Mouse (Mus musculus): ENCODE results near the gene Ccdc78.

Ccdc78 gene

GRCm38 (mm10) chr17:25817662-25818061 lies 31.3 kb downstream of the Ccdc78 start:
- no peak for DNase-seq

DNA sequence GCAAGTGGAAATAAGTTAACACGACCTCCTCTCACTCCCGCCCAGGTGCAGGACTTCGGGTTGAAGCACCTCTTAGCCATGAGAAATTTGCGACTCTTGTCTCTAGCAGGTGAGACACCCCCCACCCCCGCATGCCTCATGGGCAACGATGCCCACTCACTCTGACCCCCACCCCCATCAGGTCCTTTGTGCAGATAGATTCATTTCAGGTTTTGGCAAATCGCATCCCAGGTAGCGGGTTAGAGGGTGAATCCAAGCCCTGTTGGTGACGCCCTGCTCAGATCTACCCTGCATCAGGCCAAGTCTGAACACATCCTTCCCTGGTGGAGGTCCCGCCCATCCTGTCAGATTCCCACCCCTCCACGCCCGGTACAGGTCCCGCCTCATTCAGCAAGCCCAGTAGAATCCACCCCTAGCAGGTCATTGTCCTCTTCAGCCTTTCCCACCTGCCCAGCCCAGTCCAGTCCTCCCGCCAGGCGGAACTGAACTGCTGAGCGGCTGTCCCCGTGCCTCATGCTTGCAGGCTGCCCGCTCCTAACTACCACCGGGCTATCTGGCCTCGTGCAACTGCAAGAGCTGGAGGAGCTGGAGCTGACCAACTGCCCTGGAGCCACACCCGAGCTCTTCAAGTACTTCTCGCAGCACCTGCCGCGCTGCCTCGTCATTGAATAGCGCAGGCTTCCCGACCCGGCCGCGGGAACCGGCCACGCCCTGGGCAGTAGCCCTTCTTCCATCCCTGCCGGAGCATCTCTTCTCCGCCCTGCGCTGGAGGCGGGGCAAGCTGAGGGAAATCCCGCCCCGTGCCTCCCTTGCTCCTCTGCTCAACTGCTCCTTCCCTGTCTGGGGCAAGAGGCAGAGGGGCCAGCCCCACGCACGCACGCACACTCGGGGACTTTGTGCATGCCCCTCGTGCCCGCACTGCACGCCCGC lies 32.7 kb downstream of the Ccdc78 start:
- DNase-seq, result peak; percentile 35

- DNase-seq, result peak; percentile 95
Observed at GRCm38 (mm10) chr17:25823452-25823851, 37.1 kb downstream of the Ccdc78 start, which contains the start of gene Wdr24. Gene Wdr24 (plus strand): TSS chr17:25823627.

DNA sequence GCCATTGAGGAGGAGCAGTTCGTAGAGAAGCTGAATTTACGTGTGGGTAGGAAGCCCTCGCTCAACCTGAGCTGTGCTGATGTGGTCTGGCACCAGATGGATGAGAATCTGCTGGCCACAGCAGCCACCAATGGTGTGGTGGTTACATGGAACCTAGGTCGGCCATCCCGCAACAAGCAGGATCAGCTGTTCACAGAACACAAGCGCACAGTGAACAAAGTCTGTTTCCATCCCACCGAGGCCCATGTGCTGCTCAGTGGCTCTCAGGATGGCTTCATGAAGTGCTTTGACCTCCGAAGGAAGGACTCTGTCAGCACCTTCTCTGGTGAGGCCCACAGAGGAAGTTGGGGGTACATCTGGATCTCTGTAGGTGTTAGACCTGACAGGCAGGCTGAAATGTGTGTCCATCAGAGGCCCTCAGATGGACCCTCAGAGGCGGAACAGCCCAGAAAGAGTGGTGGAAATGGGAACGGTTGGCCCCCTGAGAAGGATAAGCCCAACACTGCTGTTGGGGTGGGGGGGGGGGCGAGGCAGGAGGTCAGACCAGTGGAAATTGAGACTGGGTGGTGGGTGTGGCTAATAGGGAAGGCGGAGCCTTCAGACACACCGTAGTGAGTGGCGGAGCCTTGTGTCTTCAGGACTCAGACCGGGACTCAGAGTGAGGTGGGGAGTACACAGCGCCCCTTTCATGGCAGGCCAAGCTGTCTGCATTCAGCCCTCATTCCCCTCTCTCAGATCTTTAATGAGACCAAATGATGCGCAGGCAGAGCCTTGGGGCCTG lies 38.2 kb downstream of the Ccdc78 start:
- no peak for DNase-seq

GRCm38 (mm10) chr17:25825311-25825710 lies 38.9 kb downstream of the Ccdc78 start:
- no peak for DNase-seq

GRCm38 (mm10) chr17:25825984-25826570 lies 39.7 kb downstream of the Ccdc78 start:
- no peak for DNase-seq

DNA sequence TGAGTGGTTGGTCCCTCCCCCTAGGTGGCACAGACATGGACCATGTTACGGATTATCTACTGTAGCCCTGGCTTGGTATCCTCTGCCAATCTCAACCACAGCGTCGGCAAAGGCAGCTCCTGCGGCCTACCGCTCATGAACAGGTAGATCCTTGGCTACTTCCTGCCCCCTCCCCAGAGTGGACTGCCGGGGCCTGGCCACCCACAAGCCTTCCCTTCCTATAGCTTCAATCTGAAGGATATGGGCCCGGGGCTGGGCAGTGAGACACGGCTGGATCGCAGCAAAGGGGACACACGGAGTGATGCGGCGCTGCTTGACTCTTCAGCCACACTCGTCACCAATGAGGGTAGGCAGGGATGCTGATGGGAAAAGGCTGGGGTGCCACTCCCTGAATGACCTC lies 40.6 kb downstream of the Ccdc78 start:
- no peak for DNase-seq

GRCm38 (mm10) chr17:25827546-25828222 lies 41.3 kb downstream of the Ccdc78 start:
- DNase-seq, result no peak

DNA sequence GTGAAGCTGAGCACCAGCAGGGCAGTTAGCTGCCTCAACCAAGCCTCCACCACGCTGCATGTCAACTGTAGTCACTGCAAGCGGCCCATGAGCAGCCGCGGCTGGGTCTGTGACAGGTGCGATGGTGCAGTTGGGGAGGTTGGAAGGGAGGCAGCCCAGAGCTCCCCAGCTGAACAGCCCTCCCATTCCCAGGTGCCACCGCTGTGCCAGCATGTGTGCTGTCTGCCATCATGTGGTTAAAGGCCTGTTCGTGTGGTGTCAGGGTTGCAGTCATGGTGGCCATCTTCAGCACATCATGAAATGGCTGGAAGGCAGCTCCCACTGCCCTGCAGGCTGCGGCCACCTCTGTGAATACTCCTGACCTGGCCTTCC lies 41.8 kb downstream of the Ccdc78 start:
- no peak for DNase-seq

GRCm38 (mm10) chr17:25828712-25829557 lies 42.6 kb downstream of the Ccdc78 start, which contains the start of gene Jmjd8:
Gene Jmjd8 (plus strand): TSS chr17:25828867.
- DNase-seq, result peak; percentile 90

- no peak for DNase-seq
Observed at GRCm38 (mm10) chr17:25829558-25830017, 43.2 kb downstream of the Ccdc78 start.

DNA sequence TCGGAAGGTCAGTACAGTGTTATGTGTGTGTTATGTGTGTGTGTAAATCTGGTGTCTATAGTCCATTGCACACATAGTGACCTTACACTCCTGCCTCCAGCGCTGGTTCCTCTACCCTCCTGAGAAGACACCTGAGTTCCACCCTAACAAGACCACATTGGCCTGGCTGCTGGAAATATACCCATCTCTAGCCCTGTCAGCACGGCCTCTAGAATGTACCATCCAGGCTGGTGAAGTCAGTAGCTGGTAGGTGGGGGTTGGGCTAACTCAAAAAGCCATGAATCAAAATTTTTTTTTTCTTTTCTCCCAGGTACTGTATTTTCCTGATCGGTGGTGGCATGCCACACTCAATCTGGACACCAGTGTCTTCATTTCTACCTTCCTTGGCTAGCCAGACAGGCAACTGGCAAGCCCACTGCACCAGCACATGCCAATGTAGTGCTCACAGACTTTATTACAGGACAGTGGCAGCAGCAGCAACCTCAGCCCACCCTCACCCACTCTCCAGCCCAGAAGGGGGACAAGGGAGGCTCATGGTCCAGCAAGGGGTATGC lies 43.9 kb downstream of the Ccdc78 start:
- DNase-seq, result no peak

- DNase-seq, result no peak
Observed at GRCm38 (mm10) chr17:25830806-25831431, 44.5 kb downstream of the Ccdc78 start.

- DNase-seq, result no peak
Observed at GRCm38 (mm10) chr17:25831451-25832281, 45.3 kb downstream of the Ccdc78 start.

DNA sequence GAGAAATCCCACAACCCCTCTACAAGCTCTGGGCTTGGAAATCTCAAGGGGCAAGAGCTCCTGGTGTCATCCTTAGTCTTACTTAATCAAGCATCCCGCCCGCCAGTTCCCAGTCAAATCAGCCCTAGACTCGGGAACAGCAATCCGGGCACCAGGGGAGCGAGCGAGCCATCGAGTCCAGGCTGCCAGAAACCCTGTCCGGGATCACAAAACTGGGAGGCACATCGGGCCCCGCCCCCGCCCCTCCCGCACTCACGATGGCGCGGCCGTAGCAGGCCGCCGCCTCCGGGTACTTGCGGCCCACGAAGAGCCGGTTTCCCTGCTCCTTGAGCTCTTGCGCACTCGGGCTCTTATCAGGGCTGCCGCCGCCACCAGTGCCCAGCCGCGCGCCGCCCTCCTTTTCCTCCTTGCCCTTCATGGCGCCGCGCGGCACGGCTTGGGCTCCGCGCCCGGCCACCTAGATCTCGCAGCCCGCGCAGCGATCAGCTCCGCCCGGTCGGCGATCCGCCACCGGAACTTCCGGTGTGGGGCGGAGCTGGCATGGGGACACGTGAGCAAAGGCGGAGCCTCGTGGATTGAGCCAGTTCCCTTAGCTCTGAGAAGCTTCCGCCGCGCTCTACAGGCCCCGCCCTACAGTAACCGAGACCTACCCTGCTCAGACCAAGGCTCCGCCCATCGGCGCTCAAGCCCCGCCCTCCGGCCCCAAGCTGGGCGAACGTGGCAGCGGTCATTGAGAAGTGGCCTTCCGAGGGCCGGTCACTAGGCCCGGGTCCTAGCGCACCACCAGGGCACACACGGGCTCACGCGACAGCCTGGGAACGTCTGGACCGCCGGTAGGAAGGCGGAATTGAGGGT lies 46.3 kb downstream of the Ccdc78 start:
- DNase-seq, result peak; percentile 99

DNA sequence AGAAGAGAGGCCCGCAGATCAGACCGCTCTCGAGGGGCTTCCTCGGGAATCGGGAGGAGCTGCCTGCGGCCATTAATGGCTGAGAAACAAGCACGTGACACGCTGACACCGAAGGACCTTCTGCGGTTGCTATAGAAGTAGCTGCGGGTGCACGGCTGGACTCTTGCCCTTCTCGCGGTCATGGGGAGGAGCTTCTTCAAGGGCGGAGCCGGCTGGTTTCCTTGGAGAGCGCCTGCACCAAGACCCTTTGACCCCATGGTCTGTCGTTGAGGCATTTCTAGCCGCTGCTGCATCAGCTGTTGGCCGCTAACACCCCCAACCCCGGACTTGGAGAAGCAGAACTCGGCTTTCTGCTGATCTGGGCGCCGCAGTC lies 46.9 kb downstream of the Ccdc78 start, which contains the start of gene Stub1:
TSS of gene Stub1 (minus strand) at position 114 of the 373 bp plus-strand sequence.
- peak; percentile 96 for DNase-seq

DNA sequence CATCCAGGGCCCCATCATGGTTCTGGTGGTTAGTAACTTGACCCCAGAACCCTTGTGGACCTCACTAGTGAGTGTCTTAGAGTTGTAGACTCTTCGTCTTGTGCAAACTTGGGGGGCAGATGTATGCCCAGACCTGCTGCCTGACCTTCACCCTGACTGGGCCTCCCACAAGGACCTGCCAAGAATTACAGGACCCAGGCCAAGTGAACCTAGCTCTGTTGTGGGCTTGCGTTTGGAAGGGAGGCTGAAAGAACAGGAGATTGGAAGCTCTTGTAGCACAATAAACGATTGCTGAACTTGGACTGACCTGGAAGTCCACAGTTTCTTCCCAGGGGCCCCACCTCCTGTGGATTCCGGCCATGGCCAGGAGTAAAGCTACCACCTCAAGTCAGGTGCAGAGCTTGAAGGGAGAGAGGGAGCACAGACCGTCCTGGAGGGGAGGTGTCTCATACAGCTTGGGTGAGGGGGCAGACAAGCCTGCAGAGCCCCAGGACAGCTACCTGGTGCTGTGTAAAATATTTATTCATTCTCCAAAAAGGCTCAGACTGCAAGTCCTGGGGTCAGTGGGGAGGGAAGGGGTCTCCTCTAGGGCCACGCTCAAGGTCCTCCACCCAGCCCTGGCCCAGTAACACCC lies 47.7 kb downstream of the Ccdc78 start:
- DNase-seq, result no peak

GRCm38 (mm10) chr17:25834595-25835222 lies 48.3 kb downstream of the Ccdc78 start:
- no peak for DNase-seq
